Mouse (Mus musculus): ENCODE results near the gene Zscan4f. TPM values are rescaled to one million over a fixed set of nuclear protein-coding genes. Genes with fewer than 3 reads are reported as not detected.
"Not testable (repeated sequence)": the region's sequence is repeated elsewhere in the genome, so short reads cannot be mapped to it uniquely, and the experiment has no call there.

Gene Zscan4f
- total RNA-seq (2021), result not detected

- intact Hi-C loops (cut with DNase I); DNase-seq (ENCODE audit: low spot score in 2 of 2): not testable (repeated sequence)
Observed at GRCm38 (mm10) chr7:11397615-11398014, at the start of gene Zscan4f. Zscan4f (plus strand) TSS chr7:11397915.

DNA sequence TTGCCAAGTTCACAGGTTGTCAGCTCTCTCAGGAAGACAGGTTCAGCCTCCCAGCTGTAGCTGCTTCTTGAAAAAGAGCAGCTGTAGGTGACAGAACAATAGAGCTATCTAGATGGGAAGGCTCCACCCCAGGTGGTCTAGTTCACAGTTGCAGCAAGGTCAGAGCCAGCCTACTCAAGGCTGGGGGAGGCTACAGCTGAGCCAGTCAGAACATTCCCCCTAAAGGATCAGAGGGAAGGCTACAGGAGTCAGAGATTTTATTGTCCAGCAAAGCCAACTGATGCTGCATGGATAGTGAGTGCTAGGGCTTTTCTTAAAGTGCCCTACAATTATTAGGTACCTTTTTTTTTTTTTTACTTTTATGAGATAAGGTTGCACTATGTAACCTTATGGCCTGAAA, 13.1 kb upstream of the Zscan4f start:
- DNase-seq (ENCODE audit: low spot score in 2 of 2); intact Hi-C loops (cut with DNase I): not testable (repeated sequence)

Small RNA genes lying within 50 kb of the gene (microRNA-seq; reads per million reads assigned to microRNA genes)
- not detected for gene Gm23087

Other genes with a start within 250 kb of the Zscan4f start
- not detected for gene Zscan4d, start 231.8 kb upstream of the Zscan4f start, total RNA-seq (2021)
- gene Zscan4e, start 87.2 kb upstream of the Zscan4f start, total RNA-seq (2021), result not detected
- not detected for gene Zscan4-ps2, start 116.4 kb downstream of the Zscan4f start, total RNA-seq (2021)
- not detected for gene Zscan4-ps3, start 211.4 kb downstream of the Zscan4f start, total RNA-seq (2021)

All from left cerebral cortex, postnatal 36 days (tissue).